Mouse (Mus musculus) retina, postnatal 7 days (tissue): ENCODE measurements around the gene Stmn1.

Experiments used
- DNase-seq: peaks from one replicate; pipeline ENCODE4 v3.0.0-alpha.2; 2012; ENCODE audit warnings: low read depth, low spot score

Gene Stmn1

GRCm38 (mm10) chr4:134458856-134459255 lies 9.3 kb upstream of the Stmn1 start:
- no peak for DNase-seq

GRCm38 (mm10) chr4:134460277-134460676 lies 7.8 kb upstream of the Stmn1 start:
- no peak for DNase-seq

GRCm38 (mm10) chr4:134461252-134461651 lies 6.9 kb upstream of the Stmn1 start:
- DNase-seq = no peak

GRCm38 (mm10) chr4:134465789-134466188 lies 2.3 kb upstream of the Stmn1 start:
- no peak for DNase-seq

- DNase-seq = no peak
These were observed 1.5 kb upstream of the Stmn1 start for GRCm38 (mm10) chr4:134466381-134467262.

- no peak for DNase-seq
These were observed 495 bp upstream of the Stmn1 start for GRCm38 (mm10) chr4:134467435-134468214.

GRCm38 (mm10) chr4:134468578-134469266 lies 602 bp downstream of the Stmn1 start:
- DNase-seq = peak; percentile 86

- no peak for DNase-seq
These were observed 1.2 kb downstream of the Stmn1 start for GRCm38 (mm10) chr4:134469341-134469796.

- no peak for DNase-seq
These were observed 1.9 kb downstream of the Stmn1 start for GRCm38 (mm10) chr4:134469985-134470384.

- DNase-seq = no peak
These were observed 3.3 kb downstream of the Stmn1 start for GRCm38 (mm10) chr4:134471469-134471868.

- DNase-seq = no peak
These were observed 5.6 kb downstream of the Stmn1 start for GRCm38 (mm10) chr4:134473764-134474163.

- DNase-seq = no peak
These were observed 6.1 kb downstream of the Stmn1 start for GRCm38 (mm10) chr4:134474240-134474639.

GRCm38 (mm10) chr4:134476899-134477298 lies 8.8 kb downstream of the Stmn1 start:
- DNase-seq = no peak

- peak; percentile 80 for DNase-seq
These were observed 9.9 kb downstream of the Stmn1 start for GRCm38 (mm10) chr4:134478031-134478430.

- no peak for DNase-seq
These were observed 11.7 kb downstream of the Stmn1 start for GRCm38 (mm10) chr4:134479839-134480238.

GRCm38 (mm10) chr4:134480864-134481263 lies 12.7 kb downstream of the Stmn1 start:
- DNase-seq = no peak

- no peak for DNase-seq
These were observed 13.2 kb downstream of the Stmn1 start for GRCm38 (mm10) chr4:134481270-134481669.

GRCm38 (mm10) chr4:134482442-134482841 lies 14.3 kb downstream of the Stmn1 start:
- no peak for DNase-seq

GRCm38 (mm10) chr4:134483078-134483688 lies 15.1 kb downstream of the Stmn1 start:
- DNase-seq = no peak

- DNase-seq = no peak
These were observed 15.6 kb downstream of the Stmn1 start for GRCm38 (mm10) chr4:134483696-134484095.

- no peak for DNase-seq
These were observed 16.1 kb downstream of the Stmn1 start for GRCm38 (mm10) chr4:134484231-134484630.
